Mouse (Mus musculus) thymus, adult 2 months (tissue): ENCODE measurements at regions not wholly inside any gene's neighbourhood (a gene's known extent, or its start where the extent isn't known, plus 50 kb on each side); places are given as distances from the start of the nearest gene placed in this dataset.

Experiments used
- DNase-seq: peaks from one replicate; pipeline ENCODE4 v3.0.0; 2021
- H3K27ac ChIP-seq: fragments of 200-500 bp; 2 replicates; pipeline ENCODE4 v1.5.1; 2012; ENCODE audit warnings: low read length, control low read depth; ENCODE audit not compliant: control insufficient read depth, insufficient read depth
- H3K27me3 ChIP-seq: fragments of 200-500 bp; 2 replicates; pipeline ENCODE4 v1.6.1; 2012; ENCODE audit warnings: mild to moderate bottlenecking, low read length, moderate library complexity, mixed read lengths; ENCODE audit not compliant: control insufficient read depth, insufficient read depth
- H3K36me3 ChIP-seq: fragments of 200-500 bp; 2 replicates; pipeline ENCODE4 v1.6.1; 2012; ENCODE audit warnings: mild to moderate bottlenecking, low read length, moderate library complexity; ENCODE audit not compliant: control insufficient read depth, insufficient read depth
- H3K4me1 ChIP-seq: fragments of 200-500 bp; replicated peaks from 2 replicates; pipeline ENCODE4 v1.6.1; 2012; ENCODE audit warnings: low read length; ENCODE audit not compliant: control insufficient read depth, insufficient read depth
- H3K4me3 ChIP-seq: fragments of 200-500 bp; 2 replicates; pipeline ENCODE4 v1.5.1; 2012; ENCODE audit warnings: mild to moderate bottlenecking, low read length, control low read depth, moderate library complexity; ENCODE audit not compliant: control insufficient read depth, insufficient read depth
- CTCF ChIP-seq: fragments of 200-500 bp; IDR thresholded peaks from 2 replicates; pipeline ENCODE4 v1.5.1; 2012; ENCODE audit warnings: mild to moderate bottlenecking, control low read depth, low read length, moderate library complexity, borderline replicate concordance; ENCODE audit not compliant: control insufficient read depth, poor library complexity, insufficient read depth; ENCODE audit errors: extremely low read depth
- POLR2A ChIP-seq: fragments of 200-500 bp; IDR thresholded peaks from 2 replicates; pipeline ENCODE4 v1.6.1; 2012; ENCODE audit warnings: mild to moderate bottlenecking, low read length, control low read depth, moderate library complexity; ENCODE audit not compliant: control insufficient read depth, poor library complexity, insufficient read depth; ENCODE audit errors: extremely low read depth
- WGBS: fragments of 180-500 bp; shearing (Covaris S2); methylation state at CpG from one replicate; pipeline ENCODE4 v1.1.7; 2018; 5-methylcytosine and 5-hydroxymethylcytosine counted together

- no peak overlapping the region for H3K27ac ChIP-seq
- no peaks in the 10 kb centered on the region for H3K4me1 ChIP-seq
- TF ChIP-seq CTCF (no peak), POLR2A (no peak)
- no peaks in the 10 kb centered on the region for H3K36me3 ChIP-seq
- WGBS: 74% methylated on average over 2 of the region's 2 CpGs
- no peak overlapping the region for H3K4me3 ChIP-seq
- no peaks in the 10 kb centered on the region for H3K27me3 ChIP-seq
- no peak for DNase-seq
Observed at GRCm38 (mm10) chr16:51386456-51386855, 644.6 kb upstream of the Cblb start.

- no peak for DNase-seq
- WGBS: 97% methylated on average over 1 of the region's 1 CpGs
- Histone ChIP-seq H3K4me3 (no peak overlapping the region), H3K27me3 (no peaks in the 10 kb centered on the region), H3K4me1 (no peaks in the 10 kb centered on the region), H3K36me3 (no peaks in the 10 kb centered on the region), H3K27ac (no peak overlapping the region)
- TF ChIP-seq CTCF (no peak), POLR2A (no peak)
Observed at GRCm38 (mm10) chr16:51387498-51387897, 643.5 kb upstream of the Cblb start.

- no peak for DNase-seq
- Histone ChIP-seq H3K4me1 (no peaks in the 10 kb centered on the region), H3K27ac (no peak overlapping the region), H3K4me3 (no peak overlapping the region), H3K27me3 (no peaks in the 10 kb centered on the region), H3K36me3 (no peaks in the 10 kb centered on the region)
- 9% methylated on average over 1 of the region's 1 CpGs for WGBS
- TF ChIP-seq POLR2A: no peak
- no peak for TF ChIP-seq CTCF
Observed at GRCm38 (mm10) chr16:51393871-51394270, 637.2 kb upstream of the Cblb start.
